Mouse (Mus musculus) olfactory bulb, adult 2 months (tissue): ENCODE measurements at regions not wholly inside any gene's neighbourhood (a gene's known extent, or its start where the extent isn't known, plus 50 kb on each side); places are given as distances from the start of the nearest gene placed in this dataset.

Source experiments
- CTCF ChIP-seq: fragments of 200-500 bp; IDR thresholded peaks from 2 replicates; pipeline ENCODE4 v1.5.1; 2012; ENCODE audit warnings: low read depth, mild to moderate bottlenecking, low read length, moderate library complexity; ENCODE audit not compliant: insufficient read depth
- POLR2A ChIP-seq: fragments of 200-500 bp; IDR thresholded peaks from 2 replicates; pipeline ENCODE4 v1.6.1; 2012; ENCODE audit warnings: mild to moderate bottlenecking, low read depth, low read length, moderate library complexity; ENCODE audit not compliant: insufficient read depth

DNA sequence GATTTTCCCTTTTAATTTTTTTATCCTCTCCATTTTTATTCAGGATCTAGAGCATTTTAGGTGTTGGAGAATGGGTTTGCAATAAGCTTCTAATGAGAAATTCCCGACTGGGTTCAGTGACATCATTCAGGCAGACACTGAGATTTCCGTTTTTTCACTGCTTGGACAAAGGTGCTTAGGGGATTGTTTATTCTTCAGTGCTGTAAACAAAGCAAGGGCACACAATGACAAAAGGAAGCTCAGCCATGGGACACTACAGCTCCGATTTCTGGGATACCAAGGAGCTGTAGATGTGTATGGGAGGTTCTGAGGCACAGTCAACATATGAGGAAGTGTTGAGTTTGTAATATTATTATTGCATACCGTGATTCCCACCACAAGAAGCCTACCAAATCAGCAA, 304.1 kb upstream of the Adgrl2 start:
- TF ChIP-seq CTCF (no peak), POLR2A (no peak)
